29 mouse cellular contexts compared by ENCODE assay signal in the genomic region with DNA sequence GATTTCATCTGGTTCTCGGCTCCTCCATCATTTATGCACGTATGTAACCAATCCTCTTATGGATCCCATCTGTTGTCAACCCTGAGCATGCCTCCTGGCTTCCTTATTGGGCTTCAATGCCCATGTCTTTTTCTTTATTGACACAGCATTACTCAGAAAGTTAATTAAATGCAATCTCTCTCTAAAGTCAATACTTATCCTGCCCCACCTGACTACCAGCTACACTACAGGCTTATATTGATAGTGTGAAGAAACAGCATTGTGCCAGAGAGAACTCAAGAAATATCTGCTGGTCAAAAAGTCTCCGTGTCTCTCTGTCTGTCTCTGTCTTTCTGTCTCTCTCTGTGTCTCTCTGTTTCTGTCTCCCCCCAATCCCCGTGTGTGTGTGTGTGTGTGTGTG.
DNase-seq lines count a peak whose midpoint lies in the region; ATAC-seq and TF ChIP-seq lines count a peak whose summit lies in the region.
"Had no signal": no experiment of that assay in that cellular context is flagged by ENCODE, and none has a peak within 500 bp of the region (broad histone marks: within the 10 kb centered on the region; RNA-seq: fewer than 3 reads in every experiment).

No protein-coding gene starts in this region.

- ATAC-seq in midbrain, embryonic 11.5 days (ENCODE audit: low FRiP score), result no peak
- no peak for ATAC-seq in midbrain, postnatal 0 days (ENCODE audit: low FRiP score)
- ATAC-seq in stomach, embryonic 16.5 days (ENCODE audit: insufficient read depth, low FRiP score), result peak; percentile 40; the same call in 1 of the 2 replicates
- ATAC-seq: forebrain, embryonic 14.5 days; forebrain, postnatal 0 days; hindbrain, embryonic 16.5 days; Patski had no signal

- no peaks in the 10 kb centered on the region for H3K9me3 ChIP-seq in midbrain, embryonic 11.5 days (ENCODE audit: control insufficient read depth, low read length)
- H3K9me3 ChIP-seq in midbrain, postnatal 0 days (ENCODE audit: low read length), result no peaks in the 10 kb centered on the region
- 0 out of 2 replicates have a peak, but pooled peaks cover 3% of the 10 kb centered on the region for H3K9me3 ChIP-seq in stomach, embryonic 16.5 days (replicated peaks; ENCODE audit: control insufficient read depth, low read length)
- H3K9me3 ChIP-seq: embryonic facial prominence, embryonic 12.5 days; embryonic facial prominence, embryonic 15.5 days; G1E; heart, embryonic 15.5 days; hindbrain, embryonic 13.5 days had no signal

- intact Hi-C loops in gastrocnemius, postnatal 36 days (cut with DNase I), result no loop called here

- H3K4me3 ChIP-seq in midbrain, embryonic 11.5 days (ENCODE audit: low read depth, low read length), result no peak overlapping the region
- H3K4me3 ChIP-seq in midbrain, postnatal 0 days (ENCODE audit: low read depth, low read length), result no peak overlapping the region
- no peak overlapping the region for H3K4me3 ChIP-seq in stomach, embryonic 16.5 days (replicated peaks; ENCODE audit: low read length)
- H3K4me3 ChIP-seq: embryonic facial prominence, embryonic 12.5 days; embryonic facial prominence, embryonic 15.5 days; gastrocnemius, adult 2 months; heart, embryonic 12.5 days; heart, embryonic 15.5 days; hindbrain, embryonic 10.5 days; hindbrain, embryonic 13.5 days had no signal

- H3K27ac ChIP-seq in midbrain, embryonic 11.5 days (ENCODE audit: low read depth, low read length), result no peak overlapping the region
- H3K27ac ChIP-seq in midbrain, postnatal 0 days (ENCODE audit: low read depth, low read length), result no peak overlapping the region
- no peak overlapping the region for H3K27ac ChIP-seq in stomach, embryonic 16.5 days (ENCODE audit: low read length)
- H3K27ac ChIP-seq: embryonic facial prominence, embryonic 12.5 days; embryonic facial prominence, embryonic 15.5 days; gastrocnemius, adult 2 months; heart, embryonic 15.5 days; hindbrain, embryonic 10.5 days; hindbrain, embryonic 13.5 days had no signal

- no peak for TF ChIP-seq CTCF in midbrain, postnatal 0 days (IDR thresholded peaks at IDR 0.05)

- H3K4me2 ChIP-seq in midbrain, embryonic 11.5 days, result no peak overlapping the region
- no peak overlapping the region for H3K4me2 ChIP-seq in midbrain, postnatal 0 days (ENCODE audit: low read depth, low read length, poor library complexity, severe bottlenecking)
- no peak overlapping the region for H3K4me2 ChIP-seq in stomach, embryonic 16.5 days (ENCODE audit: low read depth, low read length)
- H3K4me2 ChIP-seq: embryonic facial prominence, embryonic 12.5 days; embryonic facial prominence, embryonic 15.5 days; heart, embryonic 12.5 days; heart, embryonic 15.5 days; hindbrain, embryonic 13.5 days had no signal

- H3K9ac ChIP-seq in midbrain, embryonic 11.5 days (ENCODE audit: low read length), result no peak overlapping the region
- H3K9ac ChIP-seq in midbrain, postnatal 0 days (replicated peaks; ENCODE audit: low read length, poor library complexity, severe bottlenecking), result no peak overlapping the region
- H3K9ac ChIP-seq in stomach, embryonic 16.5 days (ENCODE audit: low read length), result no peak overlapping the region
- H3K9ac ChIP-seq: embryonic facial prominence, embryonic 12.5 days; embryonic facial prominence, embryonic 15.5 days; forebrain, postnatal 0 days; heart, embryonic 12.5 days; heart, embryonic 15.5 days; hindbrain, embryonic 13.5 days had no signal

- H3K36me3 ChIP-seq in midbrain, embryonic 11.5 days (ENCODE audit: control insufficient read depth, insufficient read depth, low read length), result no peaks in the 10 kb centered on the region
- H3K36me3 ChIP-seq in midbrain, postnatal 0 days (ENCODE audit: insufficient read depth, low read length), result no peaks in the 10 kb centered on the region
- no peaks in the 10 kb centered on the region for H3K36me3 ChIP-seq in stomach, embryonic 16.5 days (ENCODE audit: control insufficient read depth, insufficient read depth, low read length)
- H3K36me3 ChIP-seq: embryonic facial prominence, embryonic 12.5 days; embryonic facial prominence, embryonic 15.5 days; G1E; heart, embryonic 12.5 days; heart, embryonic 15.5 days; hindbrain, embryonic 10.5 days; hindbrain, embryonic 13.5 days had no signal

- H3K27me3 ChIP-seq in midbrain, embryonic 11.5 days (ENCODE audit: control insufficient read depth, insufficient read depth, low read length), result no peaks in the 10 kb centered on the region
- H3K27me3 ChIP-seq in midbrain, postnatal 0 days (ENCODE audit: insufficient read depth, low read length), result no peaks in the 10 kb centered on the region
- no peaks in the 10 kb centered on the region for H3K27me3 ChIP-seq in stomach, embryonic 16.5 days (ENCODE audit: control insufficient read depth, insufficient read depth, low read length)
- H3K27me3 ChIP-seq: CH12.LX; embryonic facial prominence, embryonic 12.5 days; embryonic facial prominence, embryonic 15.5 days; heart, embryonic 12.5 days; heart, embryonic 15.5 days; hindbrain, embryonic 13.5 days; Patski had no signal

- DNase-seq in midbrain, embryonic 11.5 days (ENCODE audit: low spot score, missing footprints), result peak; percentile 6
- no peak for DNase-seq in midbrain, postnatal 0 days (ENCODE audit: low spot score)
- DNase-seq in large intestine, adult 2 months (ENCODE audit: low read depth, low spot score), result peak; percentile 8
- no peak for DNase-seq in gastrocnemius, postnatal 36 days
- no peak for DNase-seq in spleen, postnatal 14 days (ENCODE audit: low spot score in 2 of 2)
- DNase-seq: adrenal gland, postnatal 10 days; adrenal gland, postnatal 36 days; B cell, adult 2 months; cerebellum, adult 18-20 months; cerebellum, adult 9-10 months; cerebellum, postnatal 25 days; forebrain, postnatal 0 days; gastrocnemius, adult 2 months; gastrocnemius, postnatal 14 days; heart, adult 18-20 months; heart, postnatal 10 days; heart, postnatal 36 days had no signal

- WGBS in midbrain, embryonic 11.5 days, result 85% methylated on average over 4 of the region's 4 CpGs
- WGBS in midbrain, postnatal 0 days, result 91% methylated on average over 4 of the region's 4 CpGs
- WGBS in large intestine, adult 2 months, result 40% methylated on average over 4 of the region's 4 CpGs
- 76% methylated on average over 4 of the region's 4 CpGs for WGBS in stomach, embryonic 16.5 days

- no peaks in the 10 kb centered on the region for H3K4me1 ChIP-seq in midbrain, embryonic 11.5 days (ENCODE audit: control insufficient read depth, insufficient read depth, low read length)
- H3K4me1 ChIP-seq in midbrain, postnatal 0 days (ENCODE audit: insufficient read depth, low read length), result no peaks in the 10 kb centered on the region
- no peaks in the 10 kb centered on the region for H3K4me1 ChIP-seq in stomach, embryonic 16.5 days (ENCODE audit: control insufficient read depth, insufficient read depth, low read length)
- H3K4me1 ChIP-seq: embryonic facial prominence, embryonic 15.5 days; heart, embryonic 12.5 days; heart, embryonic 15.5 days; hindbrain, embryonic 10.5 days; hindbrain, embryonic 13.5 days had no signal

Comparison
In these comparisons a context has a peak if more than half of its experiments do, and no peak if none do; other contexts are left out.
1. DNase-seq: peak in midbrain, embryonic 11.5 days (single experiment) and large intestine, adult 2 months (single experiment); none in midbrain, postnatal 0 days (single experiment), gastrocnemius, postnatal 36 days (0 of 2) and spleen, postnatal 14 days (0 of 2).